Mouse (Mus musculus) midbrain, embryonic 16.5 days (tissue): ENCODE data around the gene Mrpl39. TPM values are rescaled to one million over a fixed set of nuclear protein-coding genes. Genes with fewer than 3 reads are reported as not detected.
A peak's percentile ranks its signal among the peaks of the same experiment; 100 is the strongest.

ENCODE experiments used
- ATAC-seq: fragments of 200-750 bp; cut with Nextera tagmentation; 2 replicates; pipeline ENCODE4 v1.8.0; 2017; ENCODE audit warnings: moderate TSS enrichment
- H3K27ac ChIP-seq: fragments of 300-500 bp; sonication (generic); 2 replicates; pipeline ENCODE4 v1.5.1; 2014; ENCODE audit warnings: mild to moderate bottlenecking, low read length, mixed read lengths
- H3K27me3 ChIP-seq: fragments of 300-500 bp; sonication (generic); 2 replicates; pipeline ENCODE4 v1.6.1; 2014; ENCODE audit warnings: low read depth, low read length, mixed read lengths; ENCODE audit not compliant: control insufficient read depth, insufficient read depth
- H3K36me3 ChIP-seq: fragments of 300-500 bp; sonication (generic); 2 replicates; pipeline ENCODE4 v1.6.1; 2014; ENCODE audit warnings: mild to moderate bottlenecking, low read length, moderate library complexity, mixed read lengths; ENCODE audit not compliant: control insufficient read depth, insufficient read depth
- H3K4me1 ChIP-seq: fragments of 300-500 bp; sonication (generic); 2 replicates; pipeline ENCODE4 v1.6.1; 2014; ENCODE audit warnings: mild to moderate bottlenecking, low read length, mixed read lengths; ENCODE audit not compliant: control insufficient read depth, insufficient read depth
- H3K4me2 ChIP-seq: fragments of 300-500 bp; sonication (generic); 2 replicates; pipeline ENCODE4 v1.6.1; 2014; ENCODE audit warnings: mild to moderate bottlenecking, low read length, mixed read lengths
- H3K4me3 ChIP-seq: fragments of 300-500 bp; sonication (generic); 2 replicates; pipeline ENCODE4 v1.5.1; 2014; ENCODE audit warnings: low read depth, mild to moderate bottlenecking, low read length, moderate library complexity, mixed read lengths
- H3K9ac ChIP-seq: fragments of 300-500 bp; sonication (generic); 2 replicates; pipeline ENCODE4 v1.6.1; 2014; ENCODE audit warnings: low read depth, low read length, mixed read lengths
- H3K9me3 ChIP-seq: fragments of 300-500 bp; sonication (generic); replicated peaks from 2 replicates; pipeline ENCODE4 v1.6.1; 2014; ENCODE audit warnings: mild to moderate bottlenecking, low read length, mixed read lengths; ENCODE audit not compliant: control insufficient read depth, poor library complexity, severe bottlenecking
- WGBS: fragments of 180-500 bp; shearing (Covaris S2); extraction: QIAGEN DNeasy Blood & Tissue Kit; methylation state at CpG from one replicate; pipeline ENCODE4 v1.1.7; 2014; 5-methylcytosine and 5-hydroxymethylcytosine counted together
- polyA plus RNA-seq: library from polyadenylated mRNA; unstranded; fragments of >200 nt; fragmentation: Nextera tagmentation; extraction: Ambion mirVana; gene quantifications from 2 replicates; pipeline ENCODE4 v1.2.1, GENCODE M21; 2015

The Mrpl39 gene
- 37.3 and 37.4 TPM in 2 replicates for polyA plus RNA-seq

DNA sequence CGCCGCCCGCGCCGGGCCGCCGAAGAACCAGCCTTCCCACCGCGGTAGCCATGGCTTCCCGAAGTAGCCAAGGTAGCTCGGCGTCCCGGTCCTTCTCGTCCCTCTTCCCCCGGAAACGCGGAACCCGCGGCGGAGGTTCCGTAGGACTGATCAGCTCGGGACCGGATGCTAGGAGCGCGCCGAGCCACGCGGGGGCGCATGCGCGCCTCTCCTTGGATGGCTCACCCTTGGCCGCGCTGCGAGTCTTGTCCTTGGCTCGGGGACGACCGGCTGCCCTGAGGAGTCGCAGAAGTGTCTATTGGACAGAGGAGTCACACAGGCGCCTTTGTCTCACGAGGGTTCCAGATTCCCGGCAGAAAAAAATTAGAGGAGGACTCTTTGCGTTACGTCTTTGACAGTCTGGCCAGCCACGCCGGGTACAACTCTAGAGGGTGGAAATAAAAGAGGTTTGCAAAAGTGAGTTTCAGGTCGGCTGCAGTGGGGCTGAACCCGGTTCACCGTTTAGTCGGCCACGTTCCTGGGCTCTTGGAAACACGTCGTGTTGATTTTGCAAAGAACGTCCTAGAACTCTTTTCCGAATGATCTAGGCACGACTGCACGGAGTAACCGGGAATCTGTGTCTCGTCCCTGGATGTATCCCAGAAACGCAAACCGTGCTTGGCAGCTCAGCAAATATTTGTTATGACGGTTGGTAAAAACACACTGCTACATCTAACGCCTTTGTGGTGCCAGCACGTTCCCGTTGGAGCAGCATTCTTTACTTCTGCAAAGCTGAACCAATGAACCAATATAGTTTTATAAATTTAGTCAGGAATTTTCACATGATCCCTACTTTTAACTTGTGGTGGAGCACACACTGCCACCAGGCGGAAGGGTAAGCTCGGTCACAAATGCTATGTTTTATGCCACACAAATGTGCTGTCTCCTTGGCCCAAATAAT, at the start of gene Mrpl39:
Gene Mrpl39 (minus strand): TSS at position 577 of the 940 bp plus-strand sequence.
- Histone ChIP-seq H3K4me3 (peak within 1 kb of the TSS; percentile 78), H3K27me3 (no peaks in the 10 kb centered on the region), H3K9ac (peak within 1 kb of the TSS; percentile 78), H3K9me3 (no peaks in the 10 kb centered on the region), H3K4me1 (peaks cover 11% of the 10 kb centered on the region), H3K36me3 (peaks cover 9% of the 10 kb centered on the region), H3K4me2 (peak within 1 kb of the TSS; percentile 70), H3K27ac (peak within 1 kb of the TSS; percentile 76)
- WGBS, result under 1% methylated on average over 61 of the region's 66 CpGs
- ATAC-seq, result peak; percentile 100

DNA sequence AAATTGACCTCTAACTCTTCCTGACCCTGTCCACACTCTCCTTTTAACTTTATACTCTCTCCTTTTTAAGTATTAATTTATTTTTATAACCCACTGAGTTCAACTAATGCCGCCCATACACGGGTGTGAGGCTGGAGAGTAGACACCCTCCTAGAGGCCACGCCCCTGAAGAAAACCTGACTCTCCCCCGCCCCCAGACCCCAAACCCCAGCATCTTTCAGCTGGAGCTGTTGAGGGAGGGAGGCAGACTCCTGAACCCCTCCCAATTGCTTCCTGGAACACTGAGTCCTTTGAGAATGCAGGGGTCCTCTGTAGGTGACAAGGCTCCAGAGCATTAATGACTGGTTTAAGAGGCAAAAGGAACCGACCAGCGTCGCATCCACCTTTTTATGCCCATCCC, 49.4 kb upstream of the Mrpl39 start:
- Histone ChIP-seq H3K36me3 (no peaks in the 10 kb centered on the region), H3K9me3 (no peaks in the 10 kb centered on the region), H3K9ac (no peak overlapping the region), H3K4me1 (peaks cover 6% of the 10 kb centered on the region; the same call in 1 of the 2 replicates), H3K4me3 (no peak overlapping the region), H3K4me2 (no peak overlapping the region), H3K27ac (no peak overlapping the region), H3K27me3 (no peaks in the 10 kb centered on the region)
- 11% methylated on average over 7 of the region's 7 CpGs for WGBS
- no peak for ATAC-seq

DNA sequence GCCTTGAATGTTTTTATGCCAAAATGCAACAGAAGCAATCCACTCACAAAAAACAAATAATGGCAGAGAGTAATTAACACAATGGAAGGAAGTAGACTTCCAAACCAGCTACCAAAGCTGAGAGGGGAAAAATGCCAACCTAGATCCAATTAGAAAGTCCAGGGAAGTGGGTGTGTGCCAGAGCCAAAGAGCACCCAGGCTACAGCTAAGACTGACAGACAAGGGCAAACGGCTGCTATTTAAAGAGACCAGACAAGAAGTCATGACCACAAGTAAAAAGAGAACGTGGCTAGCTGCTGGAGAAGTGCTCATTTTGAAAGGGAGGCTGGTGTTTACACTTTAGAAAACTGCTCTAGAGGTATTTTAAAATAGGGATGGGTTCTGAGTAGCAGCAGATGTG, 47.7 kb upstream of the Mrpl39 start:
- H3K9ac ChIP-seq, result no peak overlapping the region
- no peak overlapping the region for H3K27ac ChIP-seq
- H3K27me3 ChIP-seq, result no peaks in the 10 kb centered on the region
- no peak overlapping the region for H3K4me3 ChIP-seq
- WGBS, result 48% methylated on average over 2 of the region's 2 CpGs
- peaks cover 6% of the 10 kb centered on the region; the same call in 1 of the 2 replicates for H3K4me1 ChIP-seq
- H3K36me3 ChIP-seq, result no peaks in the 10 kb centered on the region
- ATAC-seq, result no peak
- no peaks in the 10 kb centered on the region for H3K9me3 ChIP-seq
- H3K4me2 ChIP-seq, result no peak overlapping the region

DNA sequence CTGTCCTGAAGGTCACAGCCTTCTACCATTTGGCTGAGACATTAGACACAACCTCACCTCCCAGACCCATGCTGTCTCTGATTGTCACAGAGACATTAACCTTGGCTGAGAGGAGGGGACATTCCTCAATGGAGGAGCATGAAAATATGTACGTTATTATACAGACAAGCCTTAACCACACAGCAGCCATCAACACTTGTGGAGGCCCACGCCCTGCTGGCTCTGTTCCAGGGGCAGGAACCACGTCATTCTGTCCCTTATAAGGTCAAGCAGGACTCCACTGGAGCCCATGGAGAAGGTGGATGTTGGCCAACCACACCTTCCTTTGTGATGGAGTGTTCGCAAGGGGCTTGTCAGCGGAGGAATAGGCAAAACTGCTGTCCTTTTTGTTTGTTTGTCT, 44.2 kb upstream of the Mrpl39 start:
- Histone ChIP-seq H3K4me2 (no peak overlapping the region), H3K27me3 (no peaks in the 10 kb centered on the region), H3K27ac (no peak overlapping the region), H3K4me1 (0 out of 2 replicates have a peak, but pooled peaks cover 3% of the 10 kb centered on the region), H3K9ac (no peak overlapping the region), H3K36me3 (no peaks in the 10 kb centered on the region), H3K9me3 (no peaks in the 10 kb centered on the region), H3K4me3 (no peak overlapping the region)
- WGBS, result 99% methylated on average over 5 of the region's 5 CpGs
- no peak for ATAC-seq

DNA sequence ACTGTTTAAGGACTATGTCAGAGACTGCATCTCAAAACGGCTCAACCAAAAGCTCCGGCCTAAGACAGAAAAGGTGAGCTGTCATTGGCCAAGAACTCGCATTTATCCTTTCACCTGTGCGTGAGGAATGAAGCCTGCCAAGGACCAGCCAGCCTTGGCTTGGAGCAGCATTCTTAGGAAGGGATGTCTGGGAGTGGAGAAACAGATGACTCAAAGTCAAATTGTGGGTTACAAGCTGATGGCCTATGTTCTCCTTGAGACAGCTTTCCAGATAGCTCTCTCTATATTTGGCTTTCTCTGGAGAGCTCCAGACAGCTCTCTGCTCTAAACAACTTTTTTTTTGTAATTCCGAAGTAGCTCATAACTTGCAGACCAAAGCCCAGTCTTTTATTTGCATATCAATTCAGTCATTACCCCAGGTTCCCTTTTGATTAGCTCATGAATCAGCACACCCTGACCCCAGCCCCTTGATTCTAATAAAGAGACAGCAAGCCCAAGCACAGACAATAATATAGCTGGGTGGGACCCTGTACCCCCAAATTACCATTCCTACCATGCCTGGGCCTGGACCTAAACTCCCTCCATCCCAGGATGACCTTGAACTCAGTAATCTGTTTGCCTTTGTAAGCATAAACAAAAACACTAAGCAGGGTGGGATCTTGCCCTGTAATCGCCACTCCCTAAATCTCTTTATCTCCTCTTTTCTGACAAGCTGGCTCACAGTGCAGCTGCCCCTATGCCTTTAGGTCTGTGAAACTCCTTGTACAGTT, 43.5 kb upstream of the Mrpl39 start:
- H3K27ac ChIP-seq, result no peak overlapping the region
- no peaks in the 10 kb centered on the region for H3K9me3 ChIP-seq
- WGBS, result 81% methylated on average over 6 of the region's 6 CpGs
- H3K4me2 ChIP-seq, result no peak overlapping the region
- H3K4me1 ChIP-seq, result 0 out of 2 replicates have a peak, but pooled peaks cover 3% of the 10 kb centered on the region
- H3K27me3 ChIP-seq, result no peaks in the 10 kb centered on the region
- no peak overlapping the region for H3K4me3 ChIP-seq
- ATAC-seq, result no peak
- no peaks in the 10 kb centered on the region for H3K36me3 ChIP-seq
- no peak overlapping the region for H3K9ac ChIP-seq

DNA sequence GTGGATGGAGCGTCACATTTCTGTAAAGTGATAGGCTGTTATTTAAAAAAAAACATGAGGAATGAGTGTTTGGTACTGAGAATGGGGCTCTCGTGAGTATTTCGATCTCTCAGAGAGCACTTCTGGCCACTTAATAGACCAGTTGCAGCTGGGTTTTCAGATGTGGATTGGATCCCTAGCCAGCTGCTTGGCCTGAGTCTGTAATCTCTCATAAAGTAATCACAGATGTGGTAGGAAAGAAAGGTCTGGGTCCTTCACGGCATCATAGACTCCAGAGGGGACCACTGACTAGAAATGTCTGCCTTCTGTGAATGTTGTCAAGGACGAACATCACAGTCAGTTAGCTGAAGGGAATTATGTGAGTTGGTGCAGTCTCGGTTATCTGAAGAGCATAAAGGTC, 42.9 kb upstream of the Mrpl39 start:
- Histone ChIP-seq H3K27ac (no peak overlapping the region), H3K4me3 (no peak overlapping the region), H3K9ac (no peak overlapping the region), H3K4me2 (no peak overlapping the region), H3K4me1 (0 out of 2 replicates have a peak, but pooled peaks cover 3% of the 10 kb centered on the region), H3K27me3 (no peaks in the 10 kb centered on the region), H3K9me3 (no peaks in the 10 kb centered on the region), H3K36me3 (no peaks in the 10 kb centered on the region)
- ATAC-seq, result no peak
- WGBS, result 92% methylated on average over 6 of the region's 6 CpGs

DNA sequence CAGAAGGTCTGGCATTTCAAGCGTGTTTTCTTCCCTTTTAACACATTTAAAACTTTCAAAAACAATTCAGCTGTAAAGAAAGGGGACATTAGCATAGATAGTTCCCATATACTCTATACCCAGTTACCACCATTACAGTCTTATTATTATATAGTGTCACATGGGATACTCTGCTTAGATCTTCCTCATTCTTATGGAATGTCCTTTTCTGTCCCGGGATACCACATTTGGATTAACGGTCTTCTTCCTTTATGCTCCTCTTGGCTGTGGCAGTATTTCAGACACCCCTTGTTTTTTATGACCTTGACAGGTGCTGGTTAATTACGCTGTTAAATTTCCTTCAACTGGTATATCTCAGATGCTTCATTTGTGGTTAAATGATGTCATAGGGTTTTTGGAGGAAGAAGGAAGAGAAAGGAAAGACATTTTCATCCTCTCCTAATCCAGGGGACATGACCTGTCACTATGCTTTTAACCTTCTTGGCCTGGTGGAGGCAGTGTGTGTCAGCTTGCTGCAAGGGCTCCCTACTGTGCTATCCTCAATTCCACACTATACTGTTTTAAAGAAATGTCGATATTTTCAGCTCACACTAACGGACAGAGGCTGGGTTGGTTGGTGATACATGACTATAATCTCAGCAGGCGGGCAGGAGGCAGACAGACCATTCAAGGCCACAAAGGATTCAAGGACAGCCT, 40.7 kb upstream of the Mrpl39 start:
- Histone ChIP-seq H3K9me3 (no peaks in the 10 kb centered on the region), H3K9ac (no peak overlapping the region), H3K4me3 (peak overlapping the region; percentile 67), H3K36me3 (no peaks in the 10 kb centered on the region), H3K4me1 (peaks cover 8% of the 10 kb centered on the region; the same call in 1 of the 2 replicates), H3K27ac (no peak overlapping the region), H3K27me3 (no peaks in the 10 kb centered on the region), H3K4me2 (peak overlapping the region; percentile 97)
- WGBS, result 35% methylated on average over 7 of the region's 7 CpGs
- ATAC-seq, result no peak

DNA sequence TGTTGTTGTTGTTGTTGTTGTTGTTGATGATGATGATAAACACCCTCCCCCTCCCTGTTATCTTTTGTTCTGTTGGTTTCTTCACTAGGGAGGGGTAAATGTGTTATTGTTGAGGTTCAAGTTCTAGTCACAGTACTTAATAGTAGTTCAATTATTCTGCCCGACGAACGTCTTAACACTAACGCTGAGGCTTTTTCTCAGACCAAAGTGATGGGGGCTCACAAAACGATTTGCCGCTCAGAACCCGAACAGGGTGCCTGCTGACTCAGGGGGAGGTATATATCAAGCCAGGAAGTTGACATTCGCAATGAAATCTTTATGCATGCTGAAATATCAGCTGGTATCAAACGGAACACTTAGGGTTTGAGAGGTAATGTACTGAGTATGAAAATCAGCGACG, 39.8 kb upstream of the Mrpl39 start:
- H3K9ac ChIP-seq, result no peak overlapping the region; the same call in 1 of the 2 replicates
- H3K27me3 ChIP-seq, result no peaks in the 10 kb centered on the region
- peak overlapping the region; percentile 97 for H3K4me2 ChIP-seq
- peaks cover 8% of the 10 kb centered on the region; the same call in 1 of the 2 replicates for H3K4me1 ChIP-seq
- ATAC-seq, result no peak
- peak overlapping the region; percentile 67 for H3K4me3 ChIP-seq
- H3K9me3 ChIP-seq, result no peaks in the 10 kb centered on the region
- no peak overlapping the region for H3K27ac ChIP-seq
- no peaks in the 10 kb centered on the region for H3K36me3 ChIP-seq
- 13% methylated on average over 11 of the region's 11 CpGs for WGBS
